Mouse (Mus musculus): ENCODE measurements at regions not wholly inside any gene's neighbourhood (a gene's known extent, or its start where the extent isn't known, plus 50 kb on each side); places are given as distances from the start of the nearest gene placed in this dataset.

GRCm38 (mm10) chr15:62121696-62122095 is 1198.9 kb upstream of the A1bg start:
- Histone ChIP-seq H3K4me1 (ENCODE audit: control insufficient read depth, insufficient read depth, insufficient read length, low read length) (peaks cover 2% of the 10 kb centered on the region; the same call in 1 of the 2 replicates), H3K4me3 (ENCODE audit: low read depth, low read length) (no peak overlapping the region), H3K27ac (ENCODE audit: insufficient read depth, low read depth, low read length) (no peak overlapping the region), H3K27me3 (ENCODE audit: control insufficient read depth, insufficient read depth, low read length) (no peaks in the 10 kb centered on the region), H3K36me3 (ENCODE audit: control insufficient read depth, insufficient read depth, low read length) (no peaks in the 10 kb centered on the region)
- no peak for TF ChIP-seq POLR2A (IDR thresholded peaks at IDR 0.05; ENCODE audit: low read depth, low read length)
- no peak for TF ChIP-seq CTCF (IDR thresholded peaks at IDR 0.05; ENCODE audit: extremely low read depth, insufficient read length, insufficient replicate concordance, low read depth, low read length)
- 87% methylated on average over 4 of the region's 4 CpGs for WGBS

GRCm38 (mm10) chr15:62120735-62121134 is 1197.9 kb upstream of the A1bg start:
- TF ChIP-seq CTCF (IDR thresholded peaks at IDR 0.05; ENCODE audit: extremely low read depth, insufficient read length, insufficient replicate concordance, low read depth, low read length) (no peak), POLR2A (IDR thresholded peaks at IDR 0.05; ENCODE audit: low read depth, low read length) (no peak)
- WGBS, result 53% methylated on average over 4 of the region's 4 CpGs
- Histone ChIP-seq H3K4me1 (ENCODE audit: control insufficient read depth, insufficient read depth, insufficient read length, low read length) (peaks cover 2% of the 10 kb centered on the region; the same call in 1 of the 2 replicates), H3K36me3 (ENCODE audit: control insufficient read depth, insufficient read depth, low read length) (no peaks in the 10 kb centered on the region), H3K27me3 (ENCODE audit: control insufficient read depth, insufficient read depth, low read length) (no peaks in the 10 kb centered on the region), H3K27ac (ENCODE audit: insufficient read depth, low read depth, low read length) (no peak overlapping the region), H3K4me3 (ENCODE audit: low read depth, low read length) (no peak overlapping the region)

GRCm38 (mm10) chr15:62118997-62119396 is 1196.2 kb upstream of the A1bg start:
- Histone ChIP-seq H3K36me3 (ENCODE audit: control insufficient read depth, insufficient read depth, low read length) (no peaks in the 10 kb centered on the region), H3K4me1 (ENCODE audit: control insufficient read depth, insufficient read depth, insufficient read length, low read length) (peaks cover 8% of the 10 kb centered on the region; the same call in 1 of the 2 replicates), H3K27me3 (ENCODE audit: control insufficient read depth, insufficient read depth, low read length) (no peaks in the 10 kb centered on the region), H3K27ac (ENCODE audit: insufficient read depth, low read depth, low read length) (no peak overlapping the region), H3K4me3 (ENCODE audit: low read depth, low read length) (no peak overlapping the region)
- TF ChIP-seq CTCF (IDR thresholded peaks at IDR 0.05; ENCODE audit: extremely low read depth, insufficient read length, insufficient replicate concordance, low read depth, low read length) (no peak), POLR2A (IDR thresholded peaks at IDR 0.05; ENCODE audit: low read depth, low read length) (no peak)
- 38% methylated on average over 10 of the region's 10 CpGs for WGBS

- TF ChIP-seq CTCF (IDR thresholded peaks at IDR 0.05; ENCODE audit: extremely low read depth, insufficient read length, insufficient replicate concordance, low read depth, low read length), result no peak
- no peak for TF ChIP-seq POLR2A (IDR thresholded peaks at IDR 0.05; ENCODE audit: low read depth, low read length)
- WGBS, result 38% methylated on average over 1 of the region's 1 CpGs
- H3K4me1 ChIP-seq (ENCODE audit: control insufficient read depth, insufficient read depth, insufficient read length, low read length), result peaks cover 8% of the 10 kb centered on the region; the same call in 1 of the 2 replicates
- no peaks in the 10 kb centered on the region for H3K27me3 ChIP-seq (ENCODE audit: control insufficient read depth, insufficient read depth, low read length)
- H3K36me3 ChIP-seq (ENCODE audit: control insufficient read depth, insufficient read depth, low read length), result no peaks in the 10 kb centered on the region
- H3K27ac ChIP-seq (ENCODE audit: insufficient read depth, low read depth, low read length), result no peak overlapping the region
- no peak overlapping the region for H3K4me3 ChIP-seq (ENCODE audit: low read depth, low read length)
These were observed 1193.4 kb upstream of the A1bg start for GRCm38 (mm10) chr15:62116184-62116583.

GRCm38 (mm10) chr15:62114815-62115214 is 1192.0 kb upstream of the A1bg start:
- peaks cover 8% of the 10 kb centered on the region; the same call in 1 of the 2 replicates for H3K4me1 ChIP-seq (ENCODE audit: control insufficient read depth, insufficient read depth, insufficient read length, low read length)
- H3K4me3 ChIP-seq (ENCODE audit: low read depth, low read length), result no peak overlapping the region
- H3K27me3 ChIP-seq (ENCODE audit: control insufficient read depth, insufficient read depth, low read length), result no peaks in the 10 kb centered on the region
- no peak overlapping the region for H3K27ac ChIP-seq (ENCODE audit: insufficient read depth, low read depth, low read length)
- TF ChIP-seq CTCF (IDR thresholded peaks at IDR 0.05; ENCODE audit: extremely low read depth, insufficient read length, insufficient replicate concordance, low read depth, low read length) (no peak), POLR2A (IDR thresholded peaks at IDR 0.05; ENCODE audit: low read depth, low read length) (no peak)
- WGBS, result 21% methylated on average over 4 of the region's 4 CpGs
- no peaks in the 10 kb centered on the region for H3K36me3 ChIP-seq (ENCODE audit: control insufficient read depth, insufficient read depth, low read length)

GRCm38 (mm10) chr15:62112151-62112550 is 1189.3 kb upstream of the A1bg start:
- Histone ChIP-seq H3K36me3 (ENCODE audit: control insufficient read depth, insufficient read depth, low read length) (no peaks in the 10 kb centered on the region), H3K4me1 (ENCODE audit: control insufficient read depth, insufficient read depth, insufficient read length, low read length) (peaks cover 6% of the 10 kb centered on the region; the same call in 1 of the 2 replicates), H3K27ac (ENCODE audit: insufficient read depth, low read depth, low read length) (no peak overlapping the region), H3K27me3 (ENCODE audit: control insufficient read depth, insufficient read depth, low read length) (no peaks in the 10 kb centered on the region), H3K4me3 (ENCODE audit: low read depth, low read length) (no peak overlapping the region)
- WGBS, result 42% methylated on average over 2 of the region's 2 CpGs
- no peak for TF ChIP-seq CTCF (IDR thresholded peaks at IDR 0.05; ENCODE audit: extremely low read depth, insufficient read length, insufficient replicate concordance, low read depth, low read length)
- no peak for TF ChIP-seq POLR2A (IDR thresholded peaks at IDR 0.05; ENCODE audit: low read depth, low read length)

GRCm38 (mm10) chr15:62107976-62108375 is 1185.2 kb upstream of the A1bg start:
- TF ChIP-seq POLR2A (IDR thresholded peaks at IDR 0.05; ENCODE audit: low read depth, low read length) (no peak), CTCF (IDR thresholded peaks at IDR 0.05; ENCODE audit: extremely low read depth, insufficient read length, insufficient replicate concordance, low read depth, low read length) (no peak)
- Histone ChIP-seq H3K4me1 (ENCODE audit: control insufficient read depth, insufficient read depth, insufficient read length, low read length) (peaks cover 7% of the 10 kb centered on the region), H3K27ac (ENCODE audit: insufficient read depth, low read depth, low read length) (no peak overlapping the region), H3K4me3 (ENCODE audit: low read depth, low read length) (no peak overlapping the region), H3K27me3 (ENCODE audit: control insufficient read depth, insufficient read depth, low read length) (no peaks in the 10 kb centered on the region), H3K36me3 (ENCODE audit: control insufficient read depth, insufficient read depth, low read length) (no peaks in the 10 kb centered on the region)
- whole genome bisulfite sequencing, result 42% methylated on average over 3 of the region's 3 CpGs

Data from small intestine, adult 2 months (tissue).